Mouse (Mus musculus): Measurements from ENCODE around the gene Avil.

Gene Avil

GRCm38 (mm10) chr10:126981746-126982145, 18.8 kb upstream of the Avil start:
- DNase-seq = no peak

- DNase-seq = no peak
Observed at GRCm38 (mm10) chr10:126983193-126983725, 17.2 kb upstream of the Avil start.

GRCm38 (mm10) chr10:126984189-126985004, 16.1 kb upstream of the Avil start:
- no peak for DNase-seq

GRCm38 (mm10) chr10:126985127-126985526, 15.4 kb upstream of the Avil start:
- no peak for DNase-seq

GRCm38 (mm10) chr10:126985579-126985978, 14.9 kb upstream of the Avil start:
- DNase-seq = no peak

- no peak for DNase-seq
Observed at GRCm38 (mm10) chr10:126986541-126986961, 14.0 kb upstream of the Avil start.

- DNase-seq = no peak
Observed at GRCm38 (mm10) chr10:126987183-126988118, 13.1 kb upstream of the Avil start.

- DNase-seq = no peak
Observed at GRCm38 (mm10) chr10:126988513-126989165, 11.9 kb upstream of the Avil start.

- peak; percentile 80 to 83 for DNase-seq
Observed at GRCm38 (mm10) chr10:126990313-126991056, 10.0 kb upstream of the Avil start.

GRCm38 (mm10) chr10:126991676-126992075, 8.8 kb upstream of the Avil start:
- DNase-seq = no peak

- no peak for DNase-seq
Observed at GRCm38 (mm10) chr10:126993621-126994020, 6.9 kb upstream of the Avil start.

GRCm38 (mm10) chr10:126997340-126998113, 3.0 kb upstream of the Avil start:
- DNase-seq = no peak

GRCm38 (mm10) chr10:127001297-127001696, 788 bp downstream of the Avil start:
- DNase-seq = no peak

GRCm38 (mm10) chr10:127002056-127002455, 1.5 kb downstream of the Avil start:
- no peak for DNase-seq

- no peak for DNase-seq
Observed at GRCm38 (mm10) chr10:127002765-127003164, 2.3 kb downstream of the Avil start.

- DNase-seq = no peak
Observed at GRCm38 (mm10) chr10:127003334-127003733, 2.8 kb downstream of the Avil start.

- DNase-seq = no peak
Observed at GRCm38 (mm10) chr10:127003806-127004205, 3.3 kb downstream of the Avil start.

- DNase-seq = no peak
Observed at GRCm38 (mm10) chr10:127016488-127016887, 16.0 kb downstream of the Avil start.

- no peak for DNase-seq
Observed at GRCm38 (mm10) chr10:127017071-127017470, 16.6 kb downstream of the Avil start.

GRCm38 (mm10) chr10:127018422-127018821, 17.9 kb downstream of the Avil start:
- DNase-seq = no peak

Data from thymus, postnatal 36 days (tissue).